Mouse (Mus musculus) testis, adult 2 months (tissue): ENCODE data around the gene Arntl.

ENCODE experiments used
- CTCF ChIP-seq: fragments of 200-500 bp; IDR thresholded peaks from 2 replicates; pipeline ENCODE4 v1.5.1; 2012; ENCODE audit warnings: low read depth, mild to moderate bottlenecking, inconsistent platforms, low read length, moderate library complexity; ENCODE audit not compliant: control insufficient read depth, insufficient read depth, insufficient replicate concordance
- POLR2A ChIP-seq: fragments of 200-500 bp; IDR thresholded peaks from 2 replicates; pipeline ENCODE4 v1.6.1; 2012; ENCODE audit warnings: low read depth, mild to moderate bottlenecking, inconsistent platforms, low read length, moderate library complexity; ENCODE audit not compliant: control insufficient read depth

GRCm38 (mm10) chr7:113285405-113285804 is 78.1 kb downstream of the Arntl start:
- TF ChIP-seq POLR2A: no peak
- TF ChIP-seq CTCF: no peak
